Mouse (Mus musculus) forebrain, embryonic 12.5 days (tissue): ENCODE data around the gene Aldh1l1. TPM values are rescaled to one million over a fixed set of nuclear protein-coding genes. Genes with fewer than 3 reads are reported as not detected.

ENCODE experiments used
- ATAC-seq: fragments of 200-750 bp; cut with Nextera tagmentation; 2 replicates; pipeline ENCODE4 v1.8.0; 2017; ENCODE audit warnings: moderate TSS enrichment; ENCODE audit not compliant: low FRiP score
- H3K27ac ChIP-seq: fragments of 300-500 bp; sonication (generic); 2 replicates; pipeline ENCODE4 v1.5.1; 2016; ENCODE audit warnings: mild to moderate bottlenecking
- H3K27me3 ChIP-seq: fragments of 300-500 bp; sonication (generic); 2 replicates; pipeline ENCODE4 v1.6.1; 2016; ENCODE audit warnings: mild to moderate bottlenecking
- H3K36me3 ChIP-seq: fragments of 300-500 bp; sonication (generic); replicated peaks from 2 replicates; pipeline ENCODE4 v1.6.1; 2016; ENCODE audit warnings: mild to moderate bottlenecking
- H3K4me1 ChIP-seq: fragments of 300-500 bp; sonication (generic); 2 replicates; pipeline ENCODE4 v1.6.1; 2016
- H3K4me2 ChIP-seq: fragments of 300-500 bp; sonication (generic); 2 replicates; pipeline ENCODE4 v1.6.1; 2016; ENCODE audit warnings: mild to moderate bottlenecking, moderate library complexity
- H3K4me3 ChIP-seq: fragments of 300-500 bp; sonication (generic); replicated peaks from 2 replicates; pipeline ENCODE4 v1.5.1; 2016; ENCODE audit warnings: mild to moderate bottlenecking
- H3K9ac ChIP-seq: fragments of 300-500 bp; sonication (generic); 2 replicates; pipeline ENCODE4 v1.6.1; 2016; ENCODE audit warnings: mild to moderate bottlenecking
- H3K9me3 ChIP-seq: fragments of 300-500 bp; sonication (generic); 2 replicates; pipeline ENCODE4 v1.6.1; 2016
- WGBS: fragments of 180-500 bp; shearing (Covaris S2); methylation state at CpG from one replicate; pipeline ENCODE4 v1.1.7; 2016; 5-methylcytosine and 5-hydroxymethylcytosine counted together
- polyA plus RNA-seq: library from polyadenylated mRNA; unstranded; fragments of >200 nt; fragmentation: Nextera tagmentation; extraction: Ambion mirVana; gene quantifications from 2 replicates; pipeline ENCODE4 v1.2.1, GENCODE M21; 2016

Aldh1l1 gene
- polyA plus RNA-seq, 1 experiment from 2014 or later, result 2.0 TPM

- Histone ChIP-seq H3K4me2 (no peak overlapping the region), H3K27me3 (no peaks in the 10 kb centered on the region), H3K36me3 (no peaks in the 10 kb centered on the region), H3K9ac (no peak overlapping the region), H3K4me3 (no peak overlapping the region), H3K4me1 (peaks cover 16% of the 10 kb centered on the region), H3K9me3 (no peaks in the 10 kb centered on the region), H3K27ac (peak overlapping the region; percentile 63; the same call in 1 of the 2 replicates)
- WGBS, result 86% methylated on average over 3 of the region's 3 CpGs
- ATAC-seq, result no peak
These were observed 74.3 kb downstream of the Aldh1l1 start for GRCm38 (mm10) chr6:90560390-90561058.

GRCm38 (mm10) chr6:90561234-90561781 lies 75.1 kb downstream of the Aldh1l1 start:
- H3K9ac ChIP-seq, result no peak overlapping the region
- WGBS, result 38% methylated on average over 2 of the region's 2 CpGs
- no peak overlapping the region for H3K4me3 ChIP-seq
- peak; percentile 75 for ATAC-seq
- H3K9me3 ChIP-seq, result no peaks in the 10 kb centered on the region
- H3K27me3 ChIP-seq, result no peaks in the 10 kb centered on the region
- no peaks in the 10 kb centered on the region for H3K36me3 ChIP-seq
- H3K27ac ChIP-seq, result peak overlapping the region; percentile 63
- peaks cover 16% of the 10 kb centered on the region for H3K4me1 ChIP-seq
- H3K4me2 ChIP-seq, result no peak overlapping the region

GRCm38 (mm10) chr6:90564240-90564639 lies 78.0 kb downstream of the Aldh1l1 start:
- 83% methylated on average over 9 of the region's 9 CpGs for WGBS

GRCm38 (mm10) chr6:90565357-90566215 lies 79.4 kb downstream of the Aldh1l1 start:
- H3K36me3 ChIP-seq, result no peaks in the 10 kb centered on the region
- H3K9ac ChIP-seq, result no peak overlapping the region
- no peak overlapping the region for H3K4me3 ChIP-seq
- ATAC-seq, result no peak
- H3K4me1 ChIP-seq, result peaks cover 16% of the 10 kb centered on the region
- 71% methylated on average over 13 of the region's 13 CpGs for WGBS
- H3K4me2 ChIP-seq, result no peak overlapping the region
- H3K9me3 ChIP-seq, result no peaks in the 10 kb centered on the region
- H3K27me3 ChIP-seq, result no peaks in the 10 kb centered on the region
- H3K27ac ChIP-seq, result no peak overlapping the region

More at GRCm38 (mm10) chr6:90564240-90564639, 78.0 kb downstream of the Aldh1l1 start:
- Histone ChIP-seq H3K27me3 (no peaks in the 10 kb centered on the region), H3K4me3 (no peak overlapping the region), H3K27ac (no peak overlapping the region), H3K36me3 (no peaks in the 10 kb centered on the region), H3K4me1 (peaks cover 16% of the 10 kb centered on the region), H3K9me3 (no peaks in the 10 kb centered on the region), H3K4me2 (no peak overlapping the region), H3K9ac (no peak overlapping the region)
- ATAC-seq, result no peak

- H3K36me3 ChIP-seq, result no peaks in the 10 kb centered on the region
- 95% methylated on average over 3 of the region's 3 CpGs for WGBS
- no peaks in the 10 kb centered on the region for H3K9me3 ChIP-seq
- H3K9ac ChIP-seq, result no peak overlapping the region
- H3K27ac ChIP-seq, result no peak overlapping the region
- ATAC-seq, result no peak
- no peak overlapping the region for H3K4me2 ChIP-seq
- no peak overlapping the region for H3K4me3 ChIP-seq
- H3K4me1 ChIP-seq, result no peaks in the 10 kb centered on the region
- H3K27me3 ChIP-seq, result no peaks in the 10 kb centered on the region
These were observed 81.3 kb downstream of the Aldh1l1 start for GRCm38 (mm10) chr6:90567486-90567885.

GRCm38 (mm10) chr6:90567928-90568327 lies 81.7 kb downstream of the Aldh1l1 start:
- H3K27me3 ChIP-seq, result no peaks in the 10 kb centered on the region
- H3K4me3 ChIP-seq, result no peak overlapping the region
- H3K36me3 ChIP-seq, result no peaks in the 10 kb centered on the region
- H3K9me3 ChIP-seq, result no peaks in the 10 kb centered on the region
- H3K4me1 ChIP-seq, result no peaks in the 10 kb centered on the region
- 87% methylated on average over 3 of the region's 3 CpGs for WGBS
- no peak overlapping the region for H3K9ac ChIP-seq
- H3K27ac ChIP-seq, result no peak overlapping the region
- no peak overlapping the region for H3K4me2 ChIP-seq
- no peak for ATAC-seq

- Histone ChIP-seq H3K4me3 (no peak overlapping the region), H3K4me2 (no peak overlapping the region), H3K27ac (no peak overlapping the region), H3K4me1 (no peaks in the 10 kb centered on the region), H3K27me3 (no peaks in the 10 kb centered on the region), H3K36me3 (no peaks in the 10 kb centered on the region), H3K9me3 (no peaks in the 10 kb centered on the region), H3K9ac (no peak overlapping the region)
- 81% methylated on average over 4 of the region's 4 CpGs for WGBS
- ATAC-seq, result no peak
These were observed 82.5 kb downstream of the Aldh1l1 start for GRCm38 (mm10) chr6:90568721-90569120.

GRCm38 (mm10) chr6:90569736-90570383 lies 83.6 kb downstream of the Aldh1l1 start:
- no peaks in the 10 kb centered on the region for H3K4me1 ChIP-seq
- WGBS, result 76% methylated on average over 12 of the region's 12 CpGs
- H3K27me3 ChIP-seq, result no peaks in the 10 kb centered on the region
- no peak overlapping the region for H3K27ac ChIP-seq
- no peak overlapping the region for H3K4me3 ChIP-seq
- no peak overlapping the region for H3K4me2 ChIP-seq
- no peaks in the 10 kb centered on the region for H3K36me3 ChIP-seq
- ATAC-seq, result no peak
- no peak overlapping the region for H3K9ac ChIP-seq
- H3K9me3 ChIP-seq, result no peaks in the 10 kb centered on the region

- Histone ChIP-seq H3K9me3 (no peaks in the 10 kb centered on the region), H3K27me3 (no peaks in the 10 kb centered on the region), H3K4me1 (no peaks in the 10 kb centered on the region; the same call in 1 of the 2 replicates), H3K27ac (no peak overlapping the region), H3K9ac (no peak overlapping the region), H3K36me3 (no peaks in the 10 kb centered on the region), H3K4me3 (no peak overlapping the region), H3K4me2 (no peak overlapping the region)
- 92% methylated on average over 8 of the region's 8 CpGs for WGBS
- ATAC-seq, result no peak
These were observed 84.2 kb downstream of the Aldh1l1 start for GRCm38 (mm10) chr6:90570392-90570791.

- Histone ChIP-seq H3K27ac (no peak overlapping the region), H3K4me2 (no peak overlapping the region), H3K9ac (no peak overlapping the region), H3K9me3 (no peaks in the 10 kb centered on the region), H3K4me1 (no peaks in the 10 kb centered on the region; the same call in 1 of the 2 replicates), H3K36me3 (no peaks in the 10 kb centered on the region), H3K4me3 (no peak overlapping the region), H3K27me3 (no peaks in the 10 kb centered on the region; the same call in 1 of the 2 replicates)
- peak; percentile 71 for ATAC-seq
- 44% methylated on average over 3 of the region's 3 CpGs for WGBS
These were observed 89.1 kb downstream of the Aldh1l1 start for GRCm38 (mm10) chr6:90575261-90575715.

- 62% methylated on average over 3 of the region's 3 CpGs for WGBS
- H3K4me3 ChIP-seq, result no peak overlapping the region
- no peaks in the 10 kb centered on the region; the same call in 1 of the 2 replicates for H3K27me3 ChIP-seq
- H3K4me2 ChIP-seq, result no peak overlapping the region
- no peak overlapping the region for H3K27ac ChIP-seq
- no peak overlapping the region for H3K9ac ChIP-seq
- no peaks in the 10 kb centered on the region; the same call in 1 of the 2 replicates for H3K4me1 ChIP-seq
- H3K36me3 ChIP-seq, result no peaks in the 10 kb centered on the region
- no peaks in the 10 kb centered on the region for H3K9me3 ChIP-seq
- no peak for ATAC-seq
These were observed 91.9 kb downstream of the Aldh1l1 start for GRCm38 (mm10) chr6:90578174-90578573.

GRCm38 (mm10) chr6:90582331-90582730 lies 96.1 kb downstream of the Aldh1l1 start:
- H3K36me3 ChIP-seq, result no peaks in the 10 kb centered on the region
- H3K27me3 ChIP-seq, result no peaks in the 10 kb centered on the region; the same call in 1 of the 2 replicates
- no peaks in the 10 kb centered on the region for H3K9me3 ChIP-seq
- no peaks in the 10 kb centered on the region for H3K4me1 ChIP-seq
- ATAC-seq, result no peak
- no peak overlapping the region for H3K27ac ChIP-seq
- no peak overlapping the region for H3K4me3 ChIP-seq
- H3K4me2 ChIP-seq, result no peak overlapping the region
- H3K9ac ChIP-seq, result no peak overlapping the region
- WGBS, result 87% methylated on average over 2 of the region's 2 CpGs
